Mouse (Mus musculus) fat pad, adult 2 months (tissue): ENCODE measurements around the gene Ubl4b.

Source experiments
- DNase-seq: peaks from one replicate; pipeline ENCODE4 v3.0.0-alpha.2; 2011; ENCODE audit warnings: low read depth, low spot score; ENCODE audit errors: extremely low read depth

Ubl4b gene

DNA sequence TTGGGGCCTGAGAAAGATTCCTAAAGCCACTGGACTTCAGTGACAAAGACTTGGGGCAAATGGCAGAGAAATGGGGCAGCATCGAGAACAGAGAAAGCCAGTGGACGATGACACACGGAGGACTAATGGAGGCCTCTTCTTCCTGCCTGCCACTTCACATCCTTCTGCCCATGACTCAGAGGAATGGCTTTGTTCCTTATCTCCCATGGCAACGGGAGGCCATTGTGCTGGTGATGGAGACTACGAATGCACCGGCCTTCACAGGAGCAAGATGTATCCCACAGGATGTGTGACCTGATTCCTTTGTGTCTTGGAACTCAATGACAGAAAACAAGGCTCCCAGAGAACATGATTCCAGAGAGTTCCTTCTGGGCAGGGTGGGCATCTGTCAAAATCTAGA, 30.3 kb downstream of the Ubl4b start:
- DNase-seq, result no peak

DNA sequence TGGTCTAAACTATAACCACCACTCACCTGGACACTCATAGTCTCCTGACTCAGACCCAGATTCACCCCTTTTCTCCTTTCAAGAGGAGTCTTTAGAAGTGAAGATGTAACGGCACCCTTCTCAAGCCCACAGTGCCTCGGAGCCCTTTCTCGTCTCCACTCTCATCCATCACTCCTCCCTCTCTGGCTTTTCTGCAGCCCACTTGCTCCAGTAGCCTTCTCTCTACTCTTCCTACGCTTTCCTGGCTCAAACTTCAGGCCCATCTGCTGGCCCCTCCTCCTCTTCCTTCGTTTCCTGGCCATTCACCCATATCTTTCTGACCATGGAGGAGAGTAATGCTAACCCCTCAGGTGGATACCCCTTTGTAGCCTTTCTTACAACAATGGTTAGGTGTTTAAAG, 33.9 kb downstream of the Ubl4b start:
- DNase-seq, result no peak

DNA sequence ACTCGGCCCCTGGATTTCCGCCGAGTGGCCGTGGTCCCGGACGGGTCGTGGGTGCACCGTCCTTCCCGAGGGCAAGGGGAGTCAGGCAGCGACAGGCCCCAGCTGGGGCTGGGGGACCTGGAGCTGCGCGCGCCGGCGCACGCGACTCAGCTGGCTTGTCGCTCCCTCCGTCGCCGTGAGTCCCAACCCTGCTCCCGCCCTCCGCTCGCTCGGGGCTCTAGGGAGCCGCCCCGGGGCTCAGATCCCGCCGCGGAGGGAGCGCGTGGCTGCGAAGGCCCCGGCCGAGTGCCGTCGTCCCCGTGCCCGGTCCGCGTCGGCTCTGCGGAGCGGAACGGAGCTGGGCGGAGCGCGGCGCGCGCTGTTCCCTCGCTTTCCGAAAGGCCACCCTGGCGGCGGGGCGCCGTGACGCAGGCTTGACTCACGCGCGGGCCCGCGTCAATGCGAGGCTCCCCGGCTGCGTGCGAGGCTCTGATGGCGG, 37.2 kb downstream of the Ubl4b start, which contains the start of gene Slc6a17:
TSS of gene Slc6a17 (minus strand) at position 388 of the 478 bp plus-strand sequence.
- no peak for DNase-seq

DNA sequence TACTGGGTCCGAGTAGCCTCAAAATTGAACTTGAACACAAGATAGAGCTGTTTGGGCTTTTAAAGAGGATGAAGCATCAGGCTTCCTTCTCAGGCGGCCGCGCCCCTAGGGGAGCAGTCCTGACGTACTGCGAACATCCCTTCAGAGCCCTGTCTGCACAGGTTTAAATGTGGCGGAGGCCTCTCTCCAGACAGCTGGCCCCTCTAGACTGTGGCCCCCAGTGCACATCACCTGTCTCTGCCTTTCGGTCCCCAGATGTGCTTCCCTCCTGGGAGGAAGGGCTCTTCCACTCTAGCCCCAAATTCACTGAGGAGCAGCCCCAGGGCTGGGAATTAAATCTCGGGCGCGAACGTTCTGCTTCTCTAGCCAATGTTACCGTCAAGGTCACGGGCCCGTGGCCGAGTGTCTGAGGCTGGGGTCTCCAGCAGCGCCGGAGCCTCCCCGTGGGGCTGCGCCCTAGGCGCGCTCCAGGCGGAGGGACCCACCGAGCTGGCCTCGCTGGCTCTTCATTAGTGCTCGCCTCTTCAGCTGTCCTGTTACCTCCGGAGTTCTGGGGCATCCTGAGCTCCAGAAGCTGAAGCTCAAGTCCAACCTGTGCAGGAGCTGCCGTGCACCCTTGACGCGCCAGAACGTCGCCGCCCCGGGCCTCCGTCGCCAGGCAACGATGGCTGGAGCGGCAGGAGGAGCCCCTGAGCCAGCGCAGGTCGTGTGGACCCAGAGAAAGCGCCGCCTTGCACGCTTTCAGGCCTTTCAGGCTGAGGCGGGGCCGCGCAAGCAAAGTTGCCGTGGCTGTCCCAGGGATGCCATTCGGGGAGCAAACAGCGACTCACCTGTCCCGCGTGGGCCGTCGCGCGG, 37.9 kb downstream of the Ubl4b start:
- DNase-seq, result no peak

DNA sequence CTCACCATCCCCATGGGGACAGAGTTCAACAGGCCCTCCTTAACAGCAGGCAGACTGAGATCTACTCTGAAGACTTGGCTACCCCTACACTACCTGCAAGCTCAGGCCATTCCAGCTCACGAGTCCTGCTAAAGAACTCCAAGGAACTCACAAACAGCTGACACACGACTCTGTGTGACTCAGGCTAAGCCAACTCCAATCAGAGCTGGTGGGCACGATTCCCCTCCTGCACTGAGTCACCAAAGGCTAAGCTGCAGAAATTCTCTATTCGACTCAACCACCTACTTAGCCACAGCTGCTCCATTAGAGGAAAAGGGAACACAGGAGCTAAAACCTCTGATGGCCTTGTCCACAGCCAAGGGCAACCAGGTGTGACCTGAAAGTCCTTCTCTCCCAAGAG, 38.9 kb downstream of the Ubl4b start:
- no peak for DNase-seq

DNA sequence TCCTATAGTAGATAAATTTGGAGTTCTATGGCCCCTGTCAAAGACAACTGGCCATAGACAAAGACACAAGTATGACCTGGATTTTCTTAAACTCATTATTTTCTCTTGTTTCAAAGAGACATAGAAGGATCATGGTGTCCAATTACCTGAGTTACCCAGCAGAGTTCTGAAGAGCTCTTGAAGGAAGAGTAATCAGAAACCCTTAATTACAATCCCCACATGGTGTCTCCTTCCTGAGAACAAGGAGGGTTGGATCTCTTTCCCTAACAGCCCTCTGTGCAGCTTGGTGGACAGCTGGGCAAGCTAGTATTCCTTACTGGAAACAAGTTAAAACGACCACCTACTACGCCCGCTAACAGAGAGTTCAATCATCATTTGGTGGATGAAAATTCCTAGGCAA, 43.5 kb downstream of the Ubl4b start:
- DNase-seq, result no peak

DNA sequence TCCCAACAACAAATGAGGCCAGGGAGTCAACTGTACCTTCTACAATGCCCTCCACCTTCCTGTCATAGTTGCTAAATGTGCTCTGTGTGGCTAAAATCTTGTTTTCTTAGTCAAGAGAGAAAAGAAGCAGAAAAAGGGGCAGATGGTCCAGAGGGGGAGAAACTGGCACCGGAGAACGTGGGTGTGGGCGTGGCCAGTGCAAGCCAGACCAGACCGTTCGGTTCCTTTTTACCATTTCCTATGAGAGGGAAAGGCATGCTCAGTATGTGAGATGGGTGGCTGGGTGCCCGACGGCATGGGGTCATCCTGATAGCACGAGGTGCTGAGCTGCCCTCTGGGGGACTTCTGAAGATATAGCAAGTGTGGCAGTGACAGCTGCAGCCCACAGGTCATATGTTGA, 46.2 kb downstream of the Ubl4b start:
- DNase-seq, result no peak

DNA sequence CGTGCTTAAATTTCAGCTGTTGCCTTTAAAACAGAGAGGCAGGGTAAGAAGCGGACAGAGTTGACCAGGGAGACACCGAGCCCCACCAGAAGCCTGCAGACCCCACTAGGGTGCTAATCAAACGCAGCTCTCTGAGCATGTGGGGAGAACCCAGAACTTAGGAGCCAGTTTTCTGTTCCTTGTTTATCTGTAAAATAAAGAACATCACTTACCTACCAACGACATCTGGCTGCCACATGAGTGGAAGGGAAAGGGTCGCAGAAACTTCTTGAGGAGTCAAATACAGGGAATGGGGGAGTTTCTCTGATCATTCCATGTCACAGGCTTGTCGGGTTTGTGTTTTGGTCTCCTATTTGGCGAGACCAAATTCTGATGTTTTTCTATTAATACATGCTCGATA, 46.9 kb downstream of the Ubl4b start:
- DNase-seq, result no peak

DNA sequence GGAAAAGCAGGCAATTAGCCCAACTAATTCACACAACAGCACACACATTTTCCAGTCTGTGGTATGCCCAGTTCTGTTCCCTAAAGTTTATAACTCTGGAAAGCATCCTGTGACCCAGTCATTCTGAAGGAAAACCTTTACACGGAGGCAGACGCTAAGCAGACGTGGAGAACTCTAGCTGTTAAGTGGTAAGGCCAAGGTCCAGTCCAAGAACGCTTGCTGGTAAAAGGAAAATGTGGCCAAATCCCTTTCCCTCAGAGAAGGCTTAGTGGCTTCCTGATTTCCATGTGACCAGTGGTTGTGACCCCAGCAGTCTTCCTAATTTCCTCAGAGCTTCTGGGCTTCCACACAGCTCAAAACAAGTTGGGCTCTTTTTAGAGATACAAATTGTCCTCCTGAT, 48.3 kb downstream of the Ubl4b start:
- DNase-seq, result no peak

DNA sequence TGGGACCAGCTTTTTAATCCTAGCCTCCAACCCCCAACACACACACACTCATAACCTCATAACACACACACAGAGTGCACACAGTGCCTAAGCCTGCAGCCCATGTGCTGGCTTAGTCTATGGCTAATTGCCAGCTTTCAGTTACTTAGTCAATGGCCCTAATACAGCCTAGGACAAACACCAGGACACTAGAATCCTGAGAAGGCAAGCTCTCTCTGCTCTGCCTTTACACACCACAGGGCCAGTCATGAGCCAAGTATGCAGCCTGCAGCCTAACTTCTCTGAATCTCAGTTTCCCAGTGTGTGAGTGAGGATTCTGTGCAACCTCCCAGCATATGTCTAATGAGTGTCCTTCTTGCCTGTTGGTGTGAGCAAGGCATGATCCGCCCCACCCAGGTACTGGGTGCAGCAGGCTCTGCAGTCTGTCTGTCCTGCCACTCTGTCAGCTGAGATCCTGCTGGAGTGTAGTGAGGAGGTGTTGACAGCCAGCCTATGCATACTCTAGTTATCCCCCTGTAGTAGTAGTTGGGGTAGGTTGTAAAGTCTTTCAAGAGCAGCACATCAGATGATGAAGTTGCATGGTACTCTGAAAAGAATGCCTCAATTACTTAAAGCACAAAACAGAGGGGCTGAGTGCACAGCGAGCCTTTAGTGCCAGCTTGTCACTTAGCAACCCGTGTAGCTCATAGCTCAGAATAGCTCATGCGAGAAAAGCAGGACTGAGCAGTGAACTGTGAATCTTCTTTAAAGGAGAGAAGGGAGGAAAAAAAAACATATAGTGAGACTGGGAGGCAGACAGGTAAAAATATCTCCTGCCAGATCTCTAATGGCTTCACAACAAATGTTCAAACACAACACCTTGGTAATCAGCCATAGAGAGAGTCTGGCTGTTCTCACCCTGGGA, 49.2 kb downstream of the Ubl4b start:
- no peak for DNase-seq

DNA sequence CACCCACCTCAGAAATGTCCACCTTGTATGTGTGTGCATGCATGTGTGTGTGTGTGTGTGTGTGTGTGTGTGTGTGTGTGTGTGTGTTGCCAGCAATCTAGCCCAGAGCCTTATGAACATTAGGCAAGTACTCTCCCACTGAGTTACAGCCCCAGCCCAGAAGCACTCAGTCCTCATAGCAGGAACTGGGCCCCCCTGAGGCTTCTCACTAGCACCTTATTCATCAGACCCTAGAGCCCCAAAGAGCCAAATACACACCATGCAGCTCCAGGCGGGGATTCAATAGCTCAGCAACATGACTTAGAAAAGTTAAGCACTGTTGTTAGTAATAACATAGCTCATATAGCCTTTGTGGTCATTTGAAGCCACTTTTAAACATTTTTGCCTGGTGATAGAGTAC, 50.3 kb downstream of the Ubl4b start:
- DNase-seq, result no peak

DNA sequence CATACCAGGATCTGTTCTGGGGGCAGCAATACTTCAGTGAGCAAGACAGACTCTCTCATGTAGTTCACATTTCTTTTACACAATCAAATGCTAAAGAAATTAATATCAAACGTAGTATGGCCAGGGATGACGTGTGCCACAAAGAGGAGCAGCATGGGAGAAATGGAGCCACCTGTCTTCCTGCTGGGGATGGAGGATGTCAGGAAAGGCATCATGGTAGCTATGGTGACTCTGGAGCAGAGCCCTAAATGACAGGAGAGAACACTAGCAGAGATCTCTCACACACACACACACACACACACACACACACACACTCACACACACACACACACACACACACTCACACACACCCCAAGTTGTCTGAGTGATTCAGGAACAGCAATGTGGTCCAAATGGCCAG, 51.2 kb downstream of the Ubl4b start:
- no peak for DNase-seq
